Mouse (Mus musculus) kidney, adult 11 months (tissue): ENCODE measurements around the gene Ptges2.

Experiments
- DNase-seq: peaks from one replicate; pipeline ENCODE4 v3.0.0; 2022

Ptges2 gene

DNA sequence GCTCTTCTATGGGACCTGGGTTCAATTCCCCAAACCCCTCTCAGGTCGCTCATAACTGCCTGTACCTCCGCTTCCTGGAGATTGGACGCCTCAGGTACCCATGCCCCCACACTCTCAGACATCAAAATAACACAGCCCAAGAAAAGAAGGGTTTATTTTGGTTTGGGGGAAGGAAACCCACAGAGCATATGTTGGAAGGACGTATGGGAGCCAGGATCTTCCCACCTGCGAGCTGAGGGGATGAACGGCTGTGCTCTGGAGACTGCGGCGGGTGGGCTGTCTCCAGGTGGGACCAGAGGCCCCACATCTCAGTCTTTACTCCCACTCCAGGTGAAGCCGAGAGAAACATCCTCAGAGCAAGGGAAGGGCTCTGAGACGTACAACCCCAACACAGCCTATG is 18.7 kb upstream of the Ptges2 start:
- DNase-seq = no peak

DNA sequence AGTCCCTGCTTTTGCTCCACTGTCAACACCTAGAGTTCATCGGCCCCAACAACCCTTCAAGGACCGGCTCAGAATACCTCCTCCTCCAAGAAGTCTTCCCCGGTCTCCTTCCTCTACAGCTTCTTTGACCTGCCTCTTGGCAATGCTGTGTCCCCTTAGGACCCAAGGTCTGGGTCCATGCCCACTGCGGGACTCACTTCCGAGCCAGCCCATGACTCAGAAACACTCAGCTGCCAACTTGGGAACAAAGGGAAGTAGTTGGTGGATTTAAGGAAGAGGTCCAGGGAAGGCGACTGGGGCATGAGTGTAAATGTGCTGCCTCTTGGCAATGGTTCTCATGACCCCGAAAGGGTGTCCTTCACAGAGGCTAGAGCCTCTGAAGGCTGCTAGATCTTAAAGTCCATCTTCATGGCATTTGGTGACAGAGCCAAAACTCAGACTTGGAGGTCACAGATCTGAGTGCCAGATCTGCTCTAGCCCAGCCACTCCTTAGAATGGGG is 15.6 kb upstream of the Ptges2 start:
- no peak for DNase-seq

DNA sequence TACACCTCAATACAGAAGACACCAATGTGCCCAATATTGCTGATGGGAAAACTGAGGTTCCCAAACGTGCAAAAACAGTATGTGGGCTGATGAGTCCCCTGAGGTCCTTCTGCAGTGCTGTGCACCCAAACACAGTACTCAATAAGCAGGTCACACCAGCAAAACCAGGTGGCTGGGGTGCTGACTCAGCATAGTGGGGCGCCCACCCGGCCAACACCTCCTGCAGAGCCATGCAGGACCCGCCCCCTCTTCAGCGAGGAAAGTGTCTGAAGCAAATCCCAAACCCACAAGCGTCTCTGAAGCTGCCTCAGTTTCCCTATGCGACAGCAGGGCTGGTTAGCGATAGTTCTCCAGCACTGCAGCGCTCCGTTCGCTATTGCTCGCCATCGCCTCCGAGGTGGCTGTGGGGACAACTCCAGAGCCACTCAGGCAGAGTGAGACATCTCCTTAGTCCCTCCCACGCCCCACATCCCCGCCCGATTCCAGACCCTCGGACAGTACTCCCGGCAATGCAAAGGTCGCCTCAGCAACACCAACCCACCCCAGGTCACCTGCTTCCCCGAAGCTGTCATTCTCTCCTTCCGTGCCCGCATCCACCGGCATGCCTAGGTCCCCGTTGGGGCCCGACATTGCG is 14.4 kb upstream of the Ptges2 start:
- DNase-seq = no peak

DNA sequence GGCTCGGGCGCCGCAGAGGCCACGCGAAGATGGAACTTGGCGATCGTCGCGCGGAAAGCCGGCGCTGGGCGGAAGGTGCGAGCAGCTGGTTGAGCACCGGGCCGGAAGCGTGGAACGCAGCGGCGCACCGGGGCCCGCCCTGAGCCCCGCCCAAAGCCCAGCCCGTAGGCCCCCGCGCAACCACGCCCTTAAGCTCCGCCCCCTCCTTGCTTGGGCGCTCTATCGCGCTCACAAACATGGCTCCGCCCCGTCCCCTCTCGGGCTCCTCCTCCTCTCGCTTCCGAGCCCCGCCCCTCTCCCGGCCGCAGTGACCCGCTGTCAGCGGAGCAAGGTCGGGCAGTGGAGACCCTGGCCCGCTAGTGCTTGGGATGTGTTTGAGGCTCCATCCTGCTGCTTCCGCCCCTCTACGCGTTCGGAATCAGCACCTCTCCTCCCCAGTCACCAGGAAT is 13.9 kb upstream of the Ptges2 start, which contains the start of gene 1110008P14Rik:
Gene 1110008P14Rik (minus strand): TSS at position 164 of the 449 bp plus-strand sequence.
- DNase-seq = peak; percentile 91

DNA sequence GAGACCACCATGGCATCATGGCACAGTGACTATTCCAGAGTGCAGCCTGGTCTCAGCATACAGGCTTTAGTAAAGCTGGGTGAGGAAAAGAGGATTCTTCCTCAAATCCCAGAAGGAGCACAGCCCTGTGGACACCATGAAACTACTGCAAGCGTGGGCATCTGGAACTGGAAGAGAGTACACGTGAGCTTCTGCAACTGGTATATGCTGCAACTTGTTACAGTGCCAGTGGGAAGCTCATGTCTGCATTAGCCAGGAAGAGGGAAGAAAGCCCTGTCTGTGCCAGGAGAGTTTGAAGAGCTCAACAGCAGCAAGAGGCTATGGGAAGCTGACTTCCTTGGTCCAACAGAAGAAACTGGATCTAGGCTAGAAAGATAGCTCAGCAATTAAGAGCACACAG is 13.0 kb upstream of the Ptges2 start:
- DNase-seq = no peak

DNA sequence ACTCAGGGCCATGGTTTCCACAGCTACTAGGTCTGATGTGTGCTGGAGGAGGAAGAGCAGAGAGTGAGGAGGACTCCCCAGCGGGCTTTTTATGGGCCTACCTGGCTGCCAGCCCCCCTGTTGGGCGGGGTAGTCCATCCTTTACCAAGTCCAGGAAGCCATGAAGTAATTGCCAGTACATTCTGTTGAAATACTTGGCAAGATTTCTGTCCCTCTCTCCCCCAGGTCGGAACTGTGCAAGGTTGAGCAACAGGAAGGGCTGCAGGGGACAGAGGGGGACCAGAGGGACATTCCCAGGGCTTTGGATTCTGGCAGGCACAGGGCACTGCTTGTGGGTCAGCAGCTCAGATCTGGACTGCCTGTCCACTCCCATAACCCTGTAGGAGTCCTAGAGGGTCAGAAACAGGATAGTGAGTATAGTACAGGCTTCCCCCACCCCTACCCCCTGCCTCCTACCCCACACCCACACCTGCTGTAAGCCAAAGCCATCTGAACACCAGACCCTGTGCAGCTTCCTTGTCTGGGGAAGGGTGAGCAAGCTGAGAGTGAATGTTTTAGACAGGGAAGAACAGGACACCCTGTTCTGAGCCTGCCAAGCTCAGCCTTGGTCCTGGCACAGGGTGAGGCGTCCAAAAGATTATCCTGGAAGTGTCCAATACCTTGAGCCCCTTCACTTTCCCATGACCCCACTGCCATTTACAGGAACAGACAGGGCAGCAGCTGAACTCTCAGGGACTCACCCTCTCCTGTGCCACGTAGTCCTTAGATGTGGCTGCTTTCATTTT is 7.8 kb upstream of the Ptges2 start, which contains the start of gene Lcn2:
Gene Lcn2 (minus strand): TSS at position 547 of the 785 bp plus-strand sequence.
- DNase-seq = no peak

DNA sequence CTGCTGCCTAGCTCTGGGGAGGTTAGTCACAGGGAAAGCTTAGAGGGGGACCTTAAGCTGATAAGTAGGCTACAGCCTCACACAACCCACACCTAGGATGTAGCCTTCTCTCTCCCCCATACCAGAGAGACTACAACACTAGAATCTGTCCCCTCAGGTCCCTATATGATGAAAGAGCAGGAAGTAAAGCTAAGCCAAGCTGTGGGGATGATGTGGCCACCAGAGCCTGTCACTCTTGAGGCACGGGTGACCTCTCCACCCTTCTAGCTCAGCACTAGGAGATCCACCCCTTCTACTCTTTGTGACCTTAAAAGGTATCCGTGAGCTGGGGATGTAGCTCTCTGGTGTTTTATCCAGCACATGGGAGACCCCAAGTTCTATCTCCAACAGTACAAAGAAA is 6.5 kb upstream of the Ptges2 start:
- DNase-seq = no peak

DNA sequence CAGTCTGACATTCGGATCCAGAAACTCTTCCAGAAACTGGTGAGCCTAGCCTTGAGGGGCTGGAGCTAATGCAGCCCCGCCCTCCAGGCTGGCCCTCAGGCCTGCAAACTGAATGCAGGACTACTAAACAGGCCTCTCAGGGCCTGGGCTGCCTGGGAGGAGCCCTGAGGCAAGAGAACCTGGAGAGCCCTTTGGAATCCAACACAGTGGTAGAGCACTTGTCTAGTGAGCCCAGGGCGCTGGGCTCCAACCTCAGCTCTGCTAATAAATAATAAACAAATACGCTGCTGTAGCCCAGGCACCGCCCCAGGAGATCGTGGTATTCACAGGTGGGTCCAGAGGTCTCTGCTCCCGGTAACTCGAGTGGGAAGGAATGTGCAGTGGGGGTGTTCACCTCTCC is 4.8 kb upstream of the Ptges2 start:
- DNase-seq = peak; percentile 66

DNA sequence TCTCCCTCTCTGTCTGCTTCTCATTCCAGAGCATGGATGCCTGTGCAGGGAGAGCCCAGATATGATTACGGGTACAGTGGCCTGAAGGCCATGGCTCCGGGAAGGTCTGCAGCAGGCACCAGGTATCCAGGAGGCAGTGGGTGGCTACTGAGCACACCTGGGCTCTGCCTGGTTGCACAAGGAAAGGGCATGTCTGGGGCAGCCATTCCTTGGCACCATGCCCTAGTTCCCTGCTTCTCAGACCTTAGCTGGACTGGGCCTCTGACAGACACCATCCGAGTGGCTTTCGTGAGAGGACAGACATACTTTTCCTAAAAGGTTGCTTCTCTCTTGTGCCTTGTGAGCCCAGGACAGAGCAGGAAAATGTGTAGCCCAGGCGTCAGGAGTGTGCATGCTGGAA is 3.6 kb upstream of the Ptges2 start:
- DNase-seq = peak; percentile 82

DNA sequence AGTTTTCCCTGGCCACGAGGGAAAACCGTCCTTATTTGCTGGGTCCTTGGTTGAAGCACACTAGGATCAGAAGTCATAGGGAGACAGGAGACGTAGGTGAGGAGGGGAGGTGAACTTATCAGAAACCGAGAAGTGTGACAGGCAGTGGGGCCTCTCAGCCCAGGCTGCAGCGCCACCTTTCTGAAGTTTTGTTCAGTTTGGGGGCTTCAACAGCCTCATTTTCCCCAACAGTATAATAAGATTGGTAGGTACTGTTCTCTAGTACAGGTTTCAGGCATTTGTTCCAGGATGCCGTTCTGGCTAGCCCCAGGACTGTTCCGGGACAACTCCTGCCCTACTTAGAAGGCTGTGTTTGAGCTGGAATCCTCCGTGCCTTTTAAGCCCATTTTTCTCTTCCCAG is 723 bp upstream of the Ptges2 start:
- DNase-seq = no peak

DNA sequence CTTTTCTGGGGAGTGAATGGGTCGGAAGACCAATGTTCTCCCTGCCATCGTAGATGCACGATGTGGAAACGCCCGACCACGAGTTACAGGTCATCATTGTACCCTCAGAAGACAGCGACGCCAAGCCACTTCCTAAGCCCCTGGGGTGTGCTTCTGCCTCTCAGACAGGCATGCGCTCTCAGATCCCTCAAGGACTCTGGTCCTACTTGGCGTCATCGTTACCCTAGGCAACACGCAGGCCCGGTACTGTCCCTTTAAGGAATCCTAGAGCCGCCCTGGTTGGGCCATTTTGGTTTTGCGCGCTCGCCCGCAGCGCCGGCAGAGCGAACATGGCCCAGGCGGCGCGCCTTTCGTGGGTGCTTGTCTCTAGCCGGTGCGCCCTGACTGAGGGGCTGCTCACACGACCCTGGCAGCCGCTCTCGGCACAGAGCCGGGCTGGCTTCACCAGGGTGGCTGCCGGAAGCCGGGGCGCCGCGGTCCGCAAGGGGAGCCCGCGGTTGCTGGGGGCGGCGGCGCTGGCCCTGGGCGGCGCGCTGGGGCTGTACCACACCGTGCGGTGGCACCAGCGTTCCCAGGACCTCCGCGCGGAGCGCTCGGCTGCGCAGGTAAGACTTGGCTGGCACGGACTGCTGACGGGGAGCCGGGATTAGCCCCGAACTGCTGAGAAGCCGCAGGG is 388 bp downstream of the Ptges2 start:
- peak; percentile 96 for DNase-seq

DNA sequence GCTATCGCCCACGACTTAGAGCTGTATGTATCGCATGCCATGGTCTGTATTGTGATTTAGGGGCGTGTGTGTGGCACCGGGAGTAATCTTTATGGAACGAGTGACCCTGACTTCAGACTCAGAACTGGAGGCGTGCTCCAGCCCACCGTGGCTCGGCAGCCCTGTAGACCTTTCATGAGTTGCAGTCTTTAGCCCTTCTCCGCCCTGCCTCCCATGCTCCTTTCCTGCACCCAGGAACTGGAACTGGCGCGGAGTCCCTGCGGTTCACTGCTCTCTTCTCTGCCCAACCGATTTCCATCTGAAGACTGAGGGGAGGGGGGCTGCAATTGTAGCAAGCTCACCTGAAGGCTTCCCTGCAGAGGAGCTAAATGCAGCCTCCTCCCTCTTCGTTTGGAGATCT is 999 bp downstream of the Ptges2 start:
- no peak for DNase-seq

DNA sequence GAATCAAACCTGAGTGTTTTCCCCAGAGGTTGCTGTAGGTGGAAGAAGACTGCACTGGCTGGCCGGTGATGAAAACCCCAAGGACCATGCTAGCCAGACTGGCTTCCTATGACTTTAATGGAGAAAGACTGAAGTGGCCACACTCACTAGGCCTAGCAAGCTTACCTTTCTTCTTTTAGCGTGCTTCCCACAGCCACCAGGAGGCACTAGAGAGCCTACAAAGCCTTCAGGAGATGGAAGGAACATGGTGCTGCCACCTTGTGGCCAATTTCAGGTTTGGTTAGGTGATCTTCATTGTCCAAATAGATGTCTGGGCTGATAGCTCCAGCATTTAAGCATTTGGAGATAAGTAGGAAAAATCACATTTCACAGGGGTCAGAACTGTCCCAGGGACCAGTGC is 9.0 kb downstream of the Ptges2 start:
- peak; percentile 91 for DNase-seq

DNA sequence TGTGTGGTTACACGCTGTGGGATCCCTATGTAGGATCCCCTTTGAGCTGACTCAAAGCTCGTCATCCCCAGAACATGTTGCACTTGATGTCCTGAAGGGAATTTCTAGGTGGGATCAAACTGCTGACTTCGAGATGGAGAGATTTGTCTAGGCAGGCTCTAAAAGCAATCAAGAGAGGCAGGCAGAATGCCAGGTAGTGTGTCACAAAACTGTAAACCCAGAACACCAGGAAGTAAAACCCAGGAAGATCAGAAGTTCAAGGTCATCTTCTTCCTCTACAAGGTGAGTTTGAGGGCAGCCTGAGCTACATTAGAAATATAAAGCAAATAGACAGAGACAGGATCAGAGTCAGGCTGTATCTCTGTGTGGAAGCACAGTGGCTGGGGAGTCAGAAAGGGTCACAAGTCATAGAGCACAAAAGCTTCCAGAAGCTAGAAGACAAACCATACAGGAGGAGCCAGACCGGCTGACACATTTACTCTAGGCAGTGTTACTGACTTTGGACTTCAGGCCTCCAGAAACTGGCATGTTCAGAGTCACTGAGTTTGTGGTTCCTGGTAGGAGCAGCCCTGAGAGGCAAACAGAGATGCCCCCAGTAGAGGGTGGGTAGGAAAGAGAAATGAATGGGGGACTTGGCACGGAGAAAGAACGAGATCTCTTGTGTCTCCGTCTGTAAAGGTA is 11.6 kb downstream of the Ptges2 start:
- DNase-seq = peak; percentile 60

DNA sequence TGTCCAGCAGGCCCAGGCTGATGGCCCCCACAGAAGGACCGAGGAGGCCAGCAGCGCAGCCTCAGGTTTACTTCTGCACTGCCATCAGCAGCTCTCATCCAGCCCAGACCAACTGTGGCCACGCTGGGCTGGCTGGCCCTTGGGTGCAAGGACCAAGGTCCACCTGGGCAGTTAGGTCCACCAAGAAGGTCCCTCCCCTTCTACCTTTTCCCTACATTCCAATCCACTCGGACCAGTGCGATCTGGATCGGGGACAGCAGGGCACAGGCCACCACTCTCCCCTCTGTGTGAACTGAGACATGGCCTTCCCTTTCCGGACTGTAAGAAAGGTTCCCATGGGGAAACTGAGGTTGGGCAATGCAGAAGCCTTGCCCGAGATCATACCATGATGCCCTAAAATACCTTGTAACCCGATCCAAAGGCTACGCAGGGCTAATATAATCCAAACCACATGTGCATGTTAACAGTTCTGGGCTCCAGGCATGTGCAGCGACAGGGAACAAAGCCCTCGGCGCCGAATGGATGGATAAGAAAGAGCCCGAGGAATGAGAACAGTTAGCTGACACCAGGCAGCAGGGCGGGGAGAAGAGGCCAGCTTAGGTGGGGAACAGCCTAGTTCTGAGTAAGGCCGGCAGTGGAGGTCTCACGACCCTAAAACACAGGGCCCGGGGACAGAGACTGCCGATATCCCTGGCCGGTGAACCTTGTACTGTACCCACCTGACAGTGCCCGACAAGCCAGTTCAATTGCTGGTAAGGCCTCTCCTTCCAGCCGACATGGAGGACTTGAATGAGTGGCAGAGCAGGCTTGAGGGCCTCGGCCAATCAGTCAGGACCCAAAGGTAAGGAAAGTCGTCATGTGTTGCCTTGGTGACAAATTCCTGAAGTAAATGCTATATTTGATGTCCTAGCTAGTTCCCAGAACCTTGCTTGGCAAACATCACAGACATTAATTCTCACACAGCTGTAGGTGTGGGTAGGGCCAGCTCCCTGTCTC is 13.0 kb downstream of the Ptges2 start:
- DNase-seq = peak; percentile 95

DNA sequence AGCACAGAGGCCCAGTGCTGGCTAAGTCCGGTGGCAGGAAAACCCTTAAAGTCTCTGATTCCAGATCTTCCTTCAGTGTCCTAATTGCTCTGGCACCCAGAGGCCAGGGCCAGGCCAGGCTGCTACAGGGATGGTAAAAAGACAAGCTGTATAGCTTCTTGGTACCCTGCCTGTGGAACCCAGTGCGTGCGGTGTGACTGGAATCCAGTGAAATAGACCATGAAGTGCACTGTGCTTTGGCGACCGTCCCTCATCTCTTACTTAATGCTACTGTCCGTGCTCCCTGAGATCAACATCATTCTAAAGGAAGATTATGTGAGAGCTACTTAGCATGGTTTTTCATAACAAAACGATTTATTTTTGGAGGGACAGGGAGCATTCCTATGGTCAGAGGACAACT is 15.7 kb downstream of the Ptges2 start:
- peak; percentile 22 for DNase-seq

DNA sequence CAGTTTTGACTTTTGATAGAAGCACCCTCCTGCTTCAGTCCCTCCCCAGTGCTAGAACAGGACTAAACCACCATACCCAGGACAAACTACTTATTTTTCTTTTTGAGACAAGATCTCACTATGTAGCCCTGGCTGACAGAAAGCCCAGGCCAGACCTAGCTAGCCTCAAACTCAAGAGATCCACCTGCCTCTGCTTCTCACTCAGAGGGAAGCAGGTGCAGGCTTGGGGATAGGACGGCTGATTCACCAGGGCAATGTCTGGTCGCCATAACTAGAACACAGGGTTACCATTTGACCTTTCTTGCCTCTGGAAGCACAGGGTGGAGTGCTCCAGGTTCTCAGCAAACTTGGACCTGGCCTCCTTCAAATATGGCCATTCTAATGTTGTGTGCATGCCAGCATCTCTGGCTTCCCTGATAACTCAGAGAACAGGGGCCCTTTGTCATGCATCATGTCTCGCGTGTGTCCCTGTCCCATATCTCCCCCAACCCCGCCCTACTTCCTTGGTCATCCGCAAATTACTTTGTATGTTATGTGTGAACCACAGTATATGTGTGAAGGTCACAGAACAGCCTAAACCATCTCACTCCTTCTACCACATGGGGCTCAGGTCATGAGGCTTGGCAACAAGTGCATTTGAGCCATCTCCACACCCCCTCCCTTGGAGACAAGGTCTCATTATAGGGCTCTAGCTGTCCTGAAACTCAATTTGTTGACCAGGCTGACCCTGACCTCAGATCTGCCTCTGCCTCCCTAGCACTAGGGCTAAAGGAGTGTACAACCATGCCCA is 17.2 kb downstream of the Ptges2 start:
- peak; percentile 15 for DNase-seq

DNA sequence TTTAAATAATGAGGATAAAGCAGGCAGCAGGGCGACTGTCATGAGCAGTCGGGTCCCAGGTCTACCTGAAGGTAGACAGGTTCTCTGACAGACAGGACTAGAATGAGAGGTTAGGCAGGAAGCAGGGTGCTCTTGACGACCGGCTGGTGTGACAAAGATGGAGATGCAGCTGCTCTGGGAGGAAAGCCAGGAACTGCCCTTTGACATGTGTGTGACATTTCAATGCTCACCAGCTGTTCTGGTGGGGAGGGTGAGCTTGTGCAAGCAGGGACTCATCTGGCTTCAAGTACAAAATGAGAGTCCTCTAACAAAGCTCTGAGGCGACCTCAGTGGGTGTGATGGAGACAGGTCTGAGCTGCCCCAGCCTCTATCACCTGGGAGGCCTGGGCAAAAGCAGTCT is 18.2 kb downstream of the Ptges2 start:
- peak; percentile 49 for DNase-seq

DNA sequence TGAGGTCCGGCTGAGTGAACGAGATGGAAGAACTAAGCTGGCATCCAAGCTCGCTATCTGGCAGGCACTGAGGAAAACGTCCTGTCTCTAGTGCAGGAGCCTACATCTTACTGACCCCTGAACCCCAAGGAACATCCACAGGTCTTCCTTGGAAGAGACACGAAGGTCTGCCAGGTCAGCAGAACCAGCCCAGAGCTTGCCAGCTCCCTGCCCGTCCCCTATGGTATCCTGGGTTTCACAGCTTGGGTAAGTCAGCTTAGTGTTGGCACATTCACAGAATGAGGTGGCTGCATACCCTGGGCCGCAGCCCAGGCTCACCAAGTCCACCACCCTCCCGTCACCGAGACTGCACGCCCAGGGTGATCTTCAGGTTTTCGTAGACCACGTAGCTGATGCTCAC is 20.1 kb downstream of the Ptges2 start:
- DNase-seq = peak; percentile 55

DNA sequence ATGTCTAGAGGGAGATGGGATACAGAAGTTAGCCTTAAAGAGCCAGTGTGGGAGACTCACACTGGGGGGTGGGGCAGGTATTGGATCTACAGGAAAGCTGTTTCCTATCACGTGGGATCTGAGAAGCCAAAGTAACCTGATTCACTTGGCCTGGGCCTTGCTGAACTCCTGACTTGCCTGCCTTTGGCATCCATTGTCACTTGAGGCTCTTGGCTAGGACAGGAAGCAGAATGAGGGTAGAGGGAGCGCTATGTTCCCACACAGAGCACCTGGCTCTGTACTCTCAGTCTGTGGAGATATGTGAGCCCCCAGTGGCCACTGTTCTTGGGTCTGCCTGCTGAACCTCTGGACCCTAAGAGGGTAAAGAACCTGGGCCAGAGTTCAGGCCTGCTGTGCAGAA is 20.9 kb downstream of the Ptges2 start:
- no peak for DNase-seq

DNA sequence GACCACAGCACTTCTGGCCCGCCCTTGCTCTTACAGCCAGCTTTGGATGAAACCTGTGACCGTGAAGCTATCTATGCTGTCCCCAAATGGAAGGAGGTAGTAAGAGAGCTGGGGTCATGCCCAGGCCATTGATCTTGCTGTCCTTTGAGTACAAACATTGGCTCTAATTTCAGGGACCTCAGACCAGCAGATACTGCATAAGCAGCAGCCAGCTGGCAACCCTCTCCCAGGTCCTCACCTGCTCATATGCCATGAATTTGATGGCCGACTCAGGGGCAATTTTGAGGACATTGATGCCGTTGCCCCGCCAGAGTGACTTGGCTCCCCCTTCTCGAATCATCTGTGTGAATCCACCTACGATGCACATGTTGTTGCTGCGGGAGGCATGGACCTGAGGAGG is 21.8 kb downstream of the Ptges2 start:
- DNase-seq = no peak
